ENCODE assay signal across 8 mouse cellular contexts in genomic region chr11:57646416-57646815, GRCm38 (mm10). TPM values are rescaled to one million over a fixed set of nuclear protein-coding genes. Genes with fewer than 3 reads are reported as not detected.
DNase-seq lines count a peak whose midpoint lies in the region; ATAC-seq and TF ChIP-seq lines count a peak whose summit lies in the region.

No protein-coding gene starts in this region.

- WGBS in lung, embryonic 16.5 days = 19% methylated on average over 1 of the region's 1 CpGs
- WGBS in intestine, embryonic 16.5 days = 22% methylated on average over 1 of the region's 1 CpGs
- 20% methylated on average over 1 of the region's 1 CpGs for WGBS in neural tube, embryonic 14.5 days

- ATAC-seq in lung, embryonic 16.5 days (ENCODE audit: low read depth) = no peak
- no peak for ATAC-seq in intestine, embryonic 16.5 days
- ATAC-seq in neural tube, embryonic 14.5 days (ENCODE audit: low read depth) = no peak
- no peak for ATAC-seq in cerebellum, adult (ENCODE audit: insufficient number of reproducible peaks, low FRiP score, low TSS enrichment)

- H3K4me3 ChIP-seq in lung, embryonic 16.5 days (ENCODE audit: low read length) = no peak overlapping the region
- peak overlapping the region; percentile 85 for H3K4me3 ChIP-seq in embryonic fibroblast, embryonic 13.5 days (ENCODE audit: insufficient read depth, low read length)
- H3K4me3 ChIP-seq in intestine, embryonic 16.5 days (ENCODE audit: low read length) = peak overlapping the region; percentile 90
- no peak overlapping the region for H3K4me3 ChIP-seq in neural tube, embryonic 14.5 days (ENCODE audit: low read depth, low read length)

- H3K27me3 ChIP-seq in lung, embryonic 16.5 days (ENCODE audit: control insufficient read depth, insufficient read depth, low read depth, low read length) = no peaks in the 10 kb centered on the region; the same call in none of the 2 replicates
- H3K27me3 ChIP-seq in intestine, embryonic 16.5 days (replicated peaks; ENCODE audit: control insufficient read depth, insufficient read depth, low read length) = no peaks in the 10 kb centered on the region
- H3K27me3 ChIP-seq in neural tube, embryonic 14.5 days (ENCODE audit: control insufficient read depth, insufficient read depth, low read length) = no peaks in the 10 kb centered on the region; the same call in 1 of the 2 replicates

- no peak overlapping the region for H3K27ac ChIP-seq in lung, embryonic 16.5 days (ENCODE audit: low read length)
- H3K27ac ChIP-seq in embryonic fibroblast, embryonic 13.5 days (ENCODE audit: insufficient read depth, low read length) = no peak overlapping the region
- H3K27ac ChIP-seq in intestine, embryonic 16.5 days (ENCODE audit: low read length) = no peak overlapping the region
- H3K27ac ChIP-seq in neural tube, embryonic 14.5 days (ENCODE audit: low read depth, low read length) = no peak overlapping the region

- TF ChIP-seq POLR2A in embryonic fibroblast, embryonic 13.5 days (IDR thresholded peaks at IDR 0.05; ENCODE audit: low read depth, low read length) = no peak

- no peak for TF ChIP-seq CTCF in embryonic fibroblast, embryonic 13.5 days (IDR thresholded peaks at IDR 0.05; ENCODE audit: borderline replicate concordance, insufficient read depth, low read length)

- H3K4me1 ChIP-seq in lung, embryonic 16.5 days (replicated peaks; ENCODE audit: control insufficient read depth, insufficient read depth, low read length) = peaks cover 5% of the 10 kb centered on the region; the same call in 1 of the 2 replicates
- peaks cover 5% of the 10 kb centered on the region; the same call in 1 of the 2 replicates for H3K4me1 ChIP-seq in embryonic fibroblast, embryonic 13.5 days (ENCODE audit: control insufficient read depth, insufficient read depth, low read length)
- peaks cover 23% of the 10 kb centered on the region for H3K4me1 ChIP-seq in intestine, embryonic 16.5 days (ENCODE audit: control insufficient read depth, insufficient read depth, low read length)
- peaks cover 11% of the 10 kb centered on the region; the same call in 1 of the 2 replicates for H3K4me1 ChIP-seq in neural tube, embryonic 14.5 days (ENCODE audit: control insufficient read depth, insufficient read depth, low read length)

- H3K9me3 ChIP-seq in lung, embryonic 16.5 days (ENCODE audit: control insufficient read depth, low read length) = no peaks in the 10 kb centered on the region
- no peaks in the 10 kb centered on the region for H3K9me3 ChIP-seq in intestine, embryonic 16.5 days (ENCODE audit: control insufficient read depth, low read length)
- no peaks in the 10 kb centered on the region for H3K9me3 ChIP-seq in neural tube, embryonic 14.5 days (ENCODE audit: control insufficient read depth, low read length)

- H3K9ac ChIP-seq in lung, embryonic 16.5 days (ENCODE audit: low read length) = no peak overlapping the region
- H3K9ac ChIP-seq in intestine, embryonic 16.5 days (ENCODE audit: low read depth, low read length) = no peak overlapping the region
- H3K9ac ChIP-seq in neural tube, embryonic 14.5 days (replicated peaks; ENCODE audit: low read depth, low read length) = peak overlapping the region; percentile 68; the same call in 1 of the 2 replicates

- no peak for DNase-seq in lung, postnatal 36 days
- DNase-seq in left cerebral cortex, adult 18-20 months (ENCODE audit: low spot score in 2 of 2) = no peak
- DNase-seq in ovary, adult 18-20 months (ENCODE audit: low spot score) = no peak

- no peaks in the 10 kb centered on the region for H3K36me3 ChIP-seq in lung, embryonic 16.5 days (ENCODE audit: control insufficient read depth, insufficient read depth, low read length)
- H3K36me3 ChIP-seq in intestine, embryonic 16.5 days (ENCODE audit: control insufficient read depth, insufficient read depth, low read length) = no peaks in the 10 kb centered on the region
- no peaks in the 10 kb centered on the region for H3K36me3 ChIP-seq in neural tube, embryonic 14.5 days (ENCODE audit: control insufficient read depth, insufficient read depth, low read length)

- H3K4me2 ChIP-seq in lung, embryonic 16.5 days (ENCODE audit: low read depth, low read length) = peak overlapping the region; percentile 98; the same call in 1 of the 2 replicates
- H3K4me2 ChIP-seq in intestine, embryonic 16.5 days (ENCODE audit: low read depth, low read length) = peak overlapping the region; percentile 79
- peak overlapping the region; percentile 95; the same call in 1 of the 2 replicates for H3K4me2 ChIP-seq in neural tube, embryonic 14.5 days (ENCODE audit: low read depth, low read length)

RNA-seq across cellular contexts. Expression of gene Galnt10, which starts 1.2 kb away (rescaled TPM):
- 12.4 and 12.8 TPM in 2 replicates for polyA plus RNA-seq in lung, embryonic 16.5 days (2015; fragmentation: Nextera tagmentation; extraction: Ambion mirVana)
- 48.3 and 51.8 TPM in 2 replicates for polyA plus RNA-seq in embryonic fibroblast, embryonic 13.5 days (2011; ENCODE audit: insufficient read length, low read depth, missing spikeins)
- polyA plus RNA-seq in intestine, embryonic 16.5 days (2015; fragmentation: Nextera tagmentation; extraction: Ambion mirVana) = 16.9 and 17.8 TPM in 2 replicates
- 4.5 and 8.4 TPM in 2 replicates for polyA plus RNA-seq in neural tube, embryonic 14.5 days (2014; fragmentation: Nextera tagmentation; extraction: Ambion mirVana)
- total RNA-seq in left cerebral cortex, adult 18-20 months (2021) = 1 to 10 TPM; 6.4 to 6.6 TPM

Comparison
In these comparisons a context has a peak if more than half of its experiments do, and no peak if none do; other contexts are left out.
1. H3K4me3 ChIP-seq: peak in embryonic fibroblast, embryonic 13.5 days (single experiment) and intestine, embryonic 16.5 days (single experiment); none in lung, embryonic 16.5 days (single experiment) and neural tube, embryonic 14.5 days (single experiment).
2. Peak in every context shown above with its lines, with median percentiles within 50 percentile points of each other: H3K4me2 ChIP-seq.